Mouse (Mus musculus) splenic B cell, adult 2 months (primary cell): ENCODE results near the gene Irx3.

Source experiments
- DNase-seq: peaks from one replicate; pipeline ENCODE4 v3.0.0-alpha.2; 2011; ENCODE audit warnings: low read depth, low spot score
- H3K27me3 ChIP-seq: 2 replicates; pipeline ENCODE4 v1.6.1; 2012; ENCODE audit warnings: mild to moderate bottlenecking, low read length, moderate library complexity, mixed read lengths; ENCODE audit not compliant: control insufficient read depth, poor library complexity, insufficient read depth, severe bottlenecking
- H3K36me3 ChIP-seq: 2 replicates; pipeline ENCODE4 v1.6.1; 2012; ENCODE audit warnings: mild to moderate bottlenecking, low read length, moderate library complexity, mixed read lengths; ENCODE audit not compliant: control insufficient read depth, poor library complexity, insufficient read depth, severe bottlenecking

Irx3 gene

GRCm38 (mm10) chr8:91806084-91806719 lies 4.3 kb upstream of the Irx3 start:
- Histone ChIP-seq H3K36me3 (no peaks in the 10 kb centered on the region), H3K27me3 (0 out of 2 replicates have a peak, but pooled peaks cover 2% of the 10 kb centered on the region)
- no peak for DNase-seq

GRCm38 (mm10) chr8:91805254-91805671 lies 3.4 kb upstream of the Irx3 start:
- Histone ChIP-seq H3K27me3 (0 out of 2 replicates have a peak, but pooled peaks cover 2% of the 10 kb centered on the region), H3K36me3 (no peaks in the 10 kb centered on the region)
- DNase-seq, result no peak

GRCm38 (mm10) chr8:91804403-91805253 lies 2.8 kb upstream of the Irx3 start:
- no peak for DNase-seq
- Histone ChIP-seq H3K27me3 (0 out of 2 replicates have a peak, but pooled peaks cover 2% of the 10 kb centered on the region), H3K36me3 (no peaks in the 10 kb centered on the region)

- peaks cover 2% of the 10 kb centered on the region; the same call in 1 of the 2 replicates for H3K27me3 ChIP-seq
Observed at GRCm38 (mm10) chr8:91803515-91804402, 1.9 kb upstream of the Irx3 start.

GRCm38 (mm10) chr8:91802401-91803322 lies 795 bp upstream of the Irx3 start:
- peaks cover 2% of the 10 kb centered on the region; the same call in 1 of the 2 replicates for H3K27me3 ChIP-seq
- no peak for DNase-seq
- no peaks in the 10 kb centered on the region for H3K36me3 ChIP-seq

More at GRCm38 (mm10) chr8:91803515-91804402, 1.9 kb upstream of the Irx3 start:
- H3K36me3 ChIP-seq, result no peaks in the 10 kb centered on the region
- no peak for DNase-seq

GRCm38 (mm10) chr8:91801241-91801811 lies 541 bp downstream of the Irx3 start:
- H3K27me3 ChIP-seq, result peaks cover 2% of the 10 kb centered on the region; the same call in 1 of the 2 replicates
- DNase-seq, result no peak
- H3K36me3 ChIP-seq, result no peaks in the 10 kb centered on the region

GRCm38 (mm10) chr8:91800523-91801240 lies 1.2 kb downstream of the Irx3 start:
- no peak for DNase-seq
- Histone ChIP-seq H3K36me3 (no peaks in the 10 kb centered on the region), H3K27me3 (peaks cover 2% of the 10 kb centered on the region; the same call in 1 of the 2 replicates)

GRCm38 (mm10) chr8:91799681-91800522 lies 2.0 kb downstream of the Irx3 start:
- no peak for DNase-seq
- H3K27me3 ChIP-seq, result peaks cover 2% of the 10 kb centered on the region; the same call in 1 of the 2 replicates
- no peaks in the 10 kb centered on the region for H3K36me3 ChIP-seq

- H3K36me3 ChIP-seq, result no peaks in the 10 kb centered on the region
- H3K27me3 ChIP-seq, result peaks cover 2% of the 10 kb centered on the region; the same call in 1 of the 2 replicates
- no peak for DNase-seq
Observed at GRCm38 (mm10) chr8:91799016-91799581, 2.8 kb downstream of the Irx3 start.

- peaks cover 2% of the 10 kb centered on the region; the same call in 1 of the 2 replicates for H3K27me3 ChIP-seq
- no peak for DNase-seq
- H3K36me3 ChIP-seq, result no peaks in the 10 kb centered on the region
Observed at GRCm38 (mm10) chr8:91797626-91798271, 4.1 kb downstream of the Irx3 start.

- no peak for DNase-seq
- H3K27me3 ChIP-seq, result no peaks in the 10 kb centered on the region; the same call in 1 of the 2 replicates
Observed at GRCm38 (mm10) chr8:91793846-91794245, 8.0 kb downstream of the Irx3 start.

More at GRCm38 (mm10) chr8:91793846-91794245, 8.0 kb downstream of the Irx3 start:
- no peaks in the 10 kb centered on the region for H3K36me3 ChIP-seq
